Mouse (Mus musculus) testis, adult 2 months (tissue): Measurements from ENCODE around the gene Gm10188. TPM values are rescaled to one million over a fixed set of nuclear protein-coding genes. Genes with fewer than 3 reads are reported as not detected.
A peak's percentile ranks its signal among the peaks of the same experiment; 100 is the strongest.

Experiments used
- H3K27ac ChIP-seq: fragments of 200-500 bp; 2 replicates; pipeline ENCODE4 v1.5.1; 2012; ENCODE audit warnings: low read depth, low read length; ENCODE audit not compliant: control insufficient read depth, insufficient read depth
- H3K27me3 ChIP-seq: fragments of 200-500 bp; 2 replicates; pipeline ENCODE4 v1.6.1; 2012; ENCODE audit warnings: mild to moderate bottlenecking, low read length, moderate library complexity; ENCODE audit not compliant: control insufficient read depth, insufficient read depth
- H3K36me3 ChIP-seq: fragments of 200-500 bp; 2 replicates; pipeline ENCODE4 v1.6.1; 2012; ENCODE audit warnings: mild to moderate bottlenecking, low read length; ENCODE audit not compliant: control insufficient read depth, insufficient read depth
- H3K4me1 ChIP-seq: fragments of 200-500 bp; 2 replicates; pipeline ENCODE4 v1.6.1; 2012; ENCODE audit warnings: low read length; ENCODE audit not compliant: control insufficient read depth, insufficient read depth
- H3K4me3 ChIP-seq: fragments of 200-500 bp; 2 replicates; pipeline ENCODE4 v1.5.1; 2012; ENCODE audit warnings: low read depth, mild to moderate bottlenecking, low read length, moderate library complexity, mixed read lengths; ENCODE audit not compliant: control insufficient read depth
- CTCF ChIP-seq: fragments of 200-500 bp; IDR thresholded peaks from 2 replicates; pipeline ENCODE4 v1.5.1; 2012; ENCODE audit warnings: low read depth, mild to moderate bottlenecking, inconsistent platforms, low read length, moderate library complexity; ENCODE audit not compliant: control insufficient read depth, insufficient read depth, insufficient replicate concordance
- POLR2A ChIP-seq: fragments of 200-500 bp; IDR thresholded peaks from 2 replicates; pipeline ENCODE4 v1.6.1; 2012; ENCODE audit warnings: low read depth, mild to moderate bottlenecking, inconsistent platforms, low read length, moderate library complexity; ENCODE audit not compliant: control insufficient read depth
- polyA plus RNA-seq: library from polyadenylated mRNA; depleted of rRNA; stranded (reverse); fragments of >200 nt; gene quantifications from 2 replicates; pipeline ENCODE4 v1.2.3, GENCODE M21; 2012; rRNA removed

Gm10188 gene
- 3.6 and 4.0 TPM in 2 replicates for polyA plus RNA-seq

- TF ChIP-seq POLR2A (no peak), CTCF (no peak)
These were observed at the start of gene Gm10188 for GRCm38 (mm10) chr1:132229667-132230066. TSS of gene Gm10188 (minus strand) at chr1:132229767.

DNA sequence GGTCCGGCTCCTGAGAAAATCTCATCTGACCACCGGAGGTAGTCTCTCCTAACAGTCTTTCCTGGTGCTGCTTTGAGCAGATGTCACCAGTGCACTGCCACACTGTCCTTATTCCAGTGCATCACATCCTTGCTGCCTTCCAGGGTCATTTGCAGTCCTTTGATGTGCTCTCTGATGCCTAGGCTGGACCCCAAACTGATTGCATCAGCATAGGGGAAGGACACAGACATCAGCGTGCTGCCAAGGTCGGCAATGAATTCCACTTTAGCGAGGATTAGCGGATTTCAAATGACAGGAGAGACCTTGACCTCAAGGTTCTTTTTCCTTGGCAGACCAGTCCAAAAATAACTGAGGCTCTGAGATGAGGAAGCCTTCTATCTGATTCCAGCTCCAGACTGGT is 47.6 kb upstream of the Gm10188 start:
- no peak for TF ChIP-seq POLR2A
- TF ChIP-seq CTCF: no peak
- Histone ChIP-seq H3K27me3 (no peaks in the 10 kb centered on the region), H3K4me3 (no peak overlapping the region), H3K27ac (no peak overlapping the region), H3K36me3 (no peaks in the 10 kb centered on the region), H3K4me1 (no peaks in the 10 kb centered on the region)

More at GRCm38 (mm10) chr1:132229667-132230066, at the start of gene Gm10188:
- Histone ChIP-seq H3K27me3 (no peaks in the 10 kb centered on the region), H3K4me3 (peak within 1 kb of the TSS; percentile 61), H3K4me1 (no peaks in the 10 kb centered on the region; the same call in 1 of the 2 replicates), H3K27ac (no peak within 1 kb of the TSS), H3K36me3 (no peaks in the 10 kb centered on the region)

DNA sequence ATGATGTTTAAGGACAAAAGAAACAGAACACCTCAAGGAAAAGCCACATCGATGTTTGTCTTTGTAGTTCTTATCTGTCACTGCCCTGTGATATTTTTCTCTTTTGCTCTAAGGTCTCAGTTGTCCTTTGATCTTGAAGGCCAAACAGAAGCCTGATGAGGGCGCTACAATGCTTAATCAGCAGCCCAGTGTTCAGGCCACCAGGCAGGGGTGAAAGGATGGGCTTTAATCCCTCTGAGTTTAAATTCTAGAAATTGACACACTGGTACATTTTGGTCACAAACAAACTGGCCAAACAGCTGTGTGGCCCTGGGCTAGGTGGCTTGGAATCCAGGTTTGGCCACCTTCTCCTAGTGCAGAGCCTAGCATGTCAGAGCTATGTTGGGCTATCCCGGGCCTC is 47.1 kb upstream of the Gm10188 start:
- H3K4me3 ChIP-seq: no peak overlapping the region
- H3K4me1 ChIP-seq: no peaks in the 10 kb centered on the region
- H3K36me3 ChIP-seq: no peaks in the 10 kb centered on the region
- TF ChIP-seq POLR2A (no peak), CTCF (no peak)
- H3K27me3 ChIP-seq: no peaks in the 10 kb centered on the region
- no peak overlapping the region for H3K27ac ChIP-seq

- Histone ChIP-seq H3K4me1 (no peaks in the 10 kb centered on the region), H3K4me3 (no peak overlapping the region), H3K27me3 (no peaks in the 10 kb centered on the region), H3K36me3 (no peaks in the 10 kb centered on the region), H3K27ac (no peak overlapping the region)
- TF ChIP-seq CTCF (no peak), POLR2A (no peak)
These were observed 41.7 kb upstream of the Gm10188 start for GRCm38 (mm10) chr1:132271237-132271636.

- H3K4me1 ChIP-seq: no peaks in the 10 kb centered on the region
- no peak for TF ChIP-seq POLR2A
- TF ChIP-seq CTCF: no peak
- no peaks in the 10 kb centered on the region for H3K36me3 ChIP-seq
- H3K27ac ChIP-seq: no peak overlapping the region
- H3K4me3 ChIP-seq: no peak overlapping the region
- no peaks in the 10 kb centered on the region for H3K27me3 ChIP-seq
These were observed 39.0 kb upstream of the Gm10188 start for GRCm38 (mm10) chr1:132268418-132269060.

- no peak for TF ChIP-seq CTCF
- no peak for TF ChIP-seq POLR2A
- H3K4me1 ChIP-seq: no peaks in the 10 kb centered on the region
These were observed 38.4 kb upstream of the Gm10188 start for GRCm38 (mm10) chr1:132267959-132268358.

GRCm38 (mm10) chr1:132266791-132267557 is 37.4 kb upstream of the Gm10188 start:
- no peak overlapping the region for H3K4me3 ChIP-seq

More at GRCm38 (mm10) chr1:132267959-132268358, 38.4 kb upstream of the Gm10188 start:
- Histone ChIP-seq H3K27me3 (no peaks in the 10 kb centered on the region), H3K27ac (no peak overlapping the region), H3K36me3 (no peaks in the 10 kb centered on the region), H3K4me3 (no peak overlapping the region)

More at GRCm38 (mm10) chr1:132266791-132267557, 37.4 kb upstream of the Gm10188 start:
- Histone ChIP-seq H3K4me1 (no peaks in the 10 kb centered on the region), H3K27ac (no peak overlapping the region), H3K27me3 (no peaks in the 10 kb centered on the region), H3K36me3 (no peaks in the 10 kb centered on the region)
- TF ChIP-seq POLR2A (no peak), CTCF (no peak)
